Mouse (Mus musculus): ENCODE data around the gene Acot9.

Acot9 gene

GRCm38 (mm10) chrX:155262235-155262914 is at the start of gene Acot9:
TSS of gene Acot9 (plus strand) at chrX:155262443.
- peak; percentile 66 to 80 for DNase-seq (ENCODE audit: low spot score in 2 of 2)

DNA sequence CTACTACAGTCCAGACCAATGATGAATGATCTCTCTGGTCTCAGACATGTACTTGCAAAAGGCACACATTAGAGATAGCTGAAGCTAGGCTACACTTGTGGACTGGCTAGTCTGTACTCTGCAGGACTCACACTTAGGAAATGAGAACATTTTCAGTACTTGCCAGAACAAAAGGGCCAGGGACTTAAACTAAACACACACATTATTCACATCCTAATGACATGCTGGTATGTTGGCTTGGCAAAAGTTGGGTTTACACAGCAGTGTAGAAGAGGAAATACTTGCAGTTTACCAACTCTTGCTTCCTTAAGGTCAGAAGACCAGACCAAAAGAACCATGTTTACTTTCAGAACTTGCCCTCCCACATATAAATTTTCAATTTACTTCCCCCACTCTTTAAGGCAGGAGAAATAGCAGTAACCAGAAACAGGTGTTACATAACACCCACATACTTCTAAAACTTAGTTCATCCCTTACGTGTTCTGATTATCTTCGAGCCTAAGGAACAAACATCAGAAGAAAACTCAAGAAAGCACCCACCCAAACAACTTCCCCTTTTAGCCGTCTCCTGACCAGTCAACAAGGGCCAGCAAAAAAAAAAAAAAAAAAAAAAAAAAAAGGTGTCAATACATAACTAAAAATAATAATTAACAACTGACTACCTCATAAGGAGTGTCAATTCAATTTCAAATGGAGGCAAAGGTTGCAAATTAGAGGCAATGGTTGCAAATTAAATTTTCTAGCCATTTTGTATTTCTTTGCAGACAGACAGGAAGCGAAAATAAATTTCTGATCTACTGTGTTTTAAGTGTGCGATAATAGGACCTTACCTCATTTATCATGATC is 47.7 kb upstream of the Acot9 start:
- DNase-seq (ENCODE audit: low spot score in 2 of 2) = no peak

DNA sequence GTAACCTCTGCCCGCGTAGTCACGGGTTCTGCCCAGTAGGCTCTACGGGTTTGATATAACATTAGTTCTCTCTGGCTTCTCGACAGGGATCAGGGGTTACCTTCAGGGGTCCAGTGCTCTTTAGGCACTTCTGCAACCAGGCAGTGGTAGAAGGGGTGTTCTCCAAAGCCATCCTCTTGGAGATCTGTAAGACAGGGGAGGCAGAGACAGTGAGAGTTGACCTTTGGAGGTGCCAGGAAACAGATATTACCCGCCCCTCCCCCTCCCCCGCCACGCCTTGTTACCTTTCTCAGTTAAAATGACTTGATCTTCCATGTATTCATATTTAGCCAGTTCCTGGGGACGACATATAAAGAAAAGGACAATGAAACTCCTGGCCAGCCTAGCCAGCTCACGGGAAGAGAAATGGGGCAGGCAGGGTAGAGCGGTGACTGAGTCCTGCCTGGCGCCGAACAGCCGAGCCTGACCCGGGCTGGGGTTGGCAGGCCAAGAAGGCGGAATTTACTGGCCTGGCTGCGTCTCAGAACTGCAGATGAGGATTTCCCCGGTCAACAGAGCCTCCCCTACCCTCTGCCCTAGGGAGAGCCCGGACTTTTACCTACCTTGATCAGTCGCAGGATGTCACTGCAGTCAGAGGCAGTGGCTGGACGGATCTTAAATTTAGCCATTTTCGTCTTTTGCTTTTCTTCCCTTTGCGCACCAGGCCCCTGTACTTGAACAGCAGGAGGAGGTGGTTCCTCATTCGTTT is 46.6 kb upstream of the Acot9 start:
- peak in 1 of 2 experiments; percentile 23 for DNase-seq (ENCODE audit: low spot score in 2 of 2)

DNA sequence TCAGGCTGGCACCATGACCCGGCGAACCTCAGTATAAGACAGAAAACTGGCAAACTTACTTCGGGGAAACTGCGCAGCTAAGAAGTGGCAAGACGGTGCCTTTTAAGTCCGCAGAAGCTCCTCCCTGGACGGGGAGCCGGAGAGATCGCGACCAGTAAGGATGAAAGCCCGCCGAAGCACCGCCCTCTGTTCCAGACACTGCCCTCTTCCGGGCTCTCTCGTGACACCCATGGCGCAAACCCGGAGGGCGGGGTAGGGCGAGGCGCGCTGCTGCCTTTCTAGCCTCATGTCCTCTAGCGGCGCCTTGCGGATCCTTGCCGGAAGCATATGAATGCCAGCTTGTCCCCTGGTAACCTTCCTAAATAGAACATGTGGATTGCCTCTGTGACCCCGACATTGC is 46.0 kb upstream of the Acot9 start, which contains the start of gene Sat1:
Gene Sat1, minus strand, starts transcription at position 179 of the 400 bp plus-strand sequence.
- DNase-seq (ENCODE audit: low spot score in 2 of 2) = peak; percentile 70 to 89

- DNase-seq (ENCODE audit: low spot score in 2 of 2) = no peak
Observed at GRCm38 (mm10) chrX:155218277-155218676, 44.0 kb upstream of the Acot9 start.

DNA sequence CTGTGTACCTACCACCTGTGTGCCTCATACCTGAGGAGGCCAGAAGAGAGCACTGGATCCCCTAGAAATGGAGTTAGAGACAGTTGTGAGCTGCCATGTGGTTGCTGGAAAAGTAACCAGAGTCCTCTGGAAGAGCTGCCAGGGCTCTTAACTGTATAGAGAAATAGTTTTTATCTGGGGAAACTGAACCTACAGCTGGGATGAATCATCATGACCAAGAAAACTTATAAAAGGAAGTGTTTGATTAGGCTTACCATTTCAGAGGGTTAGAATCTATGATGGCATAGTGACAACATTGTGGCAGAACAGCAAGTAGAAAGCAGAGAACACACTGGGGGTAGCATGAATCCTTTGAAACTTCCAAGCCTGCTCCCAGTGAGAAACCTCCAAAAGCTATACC is 5.4 kb upstream of the Acot9 start:
- DNase-seq (ENCODE audit: low spot score in 2 of 2) = no peak

GRCm38 (mm10) chrX:155262915-155263252 is 641 bp downstream of the Acot9 start:
- no peak for DNase-seq (ENCODE audit: low spot score in 2 of 2)

DNA sequence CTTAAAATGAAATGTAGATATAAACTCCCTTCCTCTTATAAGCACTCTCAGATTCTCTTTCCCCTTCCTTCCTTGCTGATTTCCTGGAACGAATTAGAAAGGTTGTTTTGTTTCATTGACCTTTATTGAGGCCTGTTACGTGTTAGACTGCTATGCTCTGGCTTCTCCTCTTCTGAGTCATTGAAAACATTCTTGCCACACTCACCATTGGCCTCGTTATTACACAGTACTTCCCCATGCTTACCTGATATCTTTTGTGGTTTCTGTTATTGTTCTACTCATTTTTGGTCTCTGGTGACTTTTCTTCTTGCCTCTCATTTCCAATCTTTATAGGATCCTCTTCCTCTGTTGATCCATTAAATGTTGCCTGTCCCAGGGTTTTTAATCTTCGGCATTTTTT is 16.2 kb downstream of the Acot9 start:
- no peak for DNase-seq (ENCODE audit: low spot score in 2 of 2)

GRCm38 (mm10) chrX:155280427-155281044 is 18.3 kb downstream of the Acot9 start:
- no peak for DNase-seq (ENCODE audit: low spot score in 2 of 2)

DNA sequence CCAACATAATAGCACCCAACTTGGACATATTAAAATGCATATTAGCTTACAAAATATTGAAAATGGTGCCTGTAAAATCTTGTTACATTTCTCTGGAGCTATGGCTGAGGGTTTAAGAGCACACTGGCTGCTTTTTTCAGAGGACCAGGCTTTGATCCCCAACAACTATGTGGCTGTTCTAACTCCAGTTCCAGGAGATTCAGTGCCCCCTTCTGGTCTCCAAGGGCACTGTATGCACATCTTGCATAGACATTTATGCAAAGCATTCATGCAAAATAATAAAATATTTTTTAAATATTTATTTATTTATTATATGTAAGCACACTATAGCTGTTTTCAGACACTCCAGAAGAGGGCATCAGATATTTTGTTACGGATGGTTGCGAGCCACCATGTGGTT is 44.1 kb downstream of the Acot9 start:
- DNase-seq (ENCODE audit: low spot score in 2 of 2) = no peak

DNA sequence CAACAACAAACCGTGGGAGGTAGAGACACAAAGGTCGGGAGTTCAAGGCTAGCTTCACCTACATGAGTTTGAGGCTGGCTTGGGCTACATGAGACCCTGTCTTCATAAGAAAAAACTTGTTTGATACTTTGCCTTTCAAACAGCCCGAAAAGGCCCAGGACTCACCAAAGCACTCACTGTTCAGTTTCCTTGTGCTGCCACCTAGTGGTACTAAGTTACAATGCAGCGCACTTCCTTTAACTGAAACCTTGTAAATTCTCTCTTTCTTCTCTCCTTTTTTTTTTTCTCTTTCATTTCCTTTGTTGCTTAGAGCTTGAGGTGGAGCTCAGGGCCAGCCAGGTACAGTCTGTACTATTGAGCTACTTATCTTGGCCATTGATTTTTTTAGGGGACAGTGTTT is 55.8 kb downstream of the Acot9 start:
- peak in 1 of 2 experiments; percentile 5 for DNase-seq (ENCODE audit: low spot score in 2 of 2)

GRCm38 (mm10) chrX:155337567-155337904 is 75.3 kb downstream of the Acot9 start:
- DNase-seq (ENCODE audit: low spot score in 2 of 2) = no peak

- DNase-seq (ENCODE audit: low spot score in 2 of 2) = peak; percentile 62 to 64
Observed at GRCm38 (mm10) chrX:155337905-155338721, 75.9 kb downstream of the Acot9 start.

DNA sequence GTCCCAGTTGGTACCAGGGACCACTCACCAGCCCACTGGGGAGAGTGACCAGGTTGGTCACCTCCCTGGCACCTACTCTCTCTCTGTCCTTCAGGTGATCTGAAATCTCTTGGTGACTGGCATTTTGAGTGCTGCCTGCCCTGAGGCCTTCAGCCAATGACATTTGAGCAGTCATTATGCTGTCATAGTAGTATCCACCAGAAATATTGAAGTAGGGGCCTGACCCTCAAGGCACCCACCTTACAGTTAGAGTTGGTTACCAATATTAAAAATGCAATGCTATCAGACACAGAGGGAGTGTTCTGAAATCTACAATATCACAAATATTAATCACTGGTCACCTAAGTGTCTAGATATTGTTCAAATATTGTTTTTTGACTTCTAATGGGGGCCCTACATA is 78.4 kb downstream of the Acot9 start, which contains the start of gene Prdx4:
Gene Prdx4, minus strand, starts transcription at position 101 of the 400 bp plus-strand sequence.
- DNase-seq (ENCODE audit: low spot score in 2 of 2) = no peak

DNA sequence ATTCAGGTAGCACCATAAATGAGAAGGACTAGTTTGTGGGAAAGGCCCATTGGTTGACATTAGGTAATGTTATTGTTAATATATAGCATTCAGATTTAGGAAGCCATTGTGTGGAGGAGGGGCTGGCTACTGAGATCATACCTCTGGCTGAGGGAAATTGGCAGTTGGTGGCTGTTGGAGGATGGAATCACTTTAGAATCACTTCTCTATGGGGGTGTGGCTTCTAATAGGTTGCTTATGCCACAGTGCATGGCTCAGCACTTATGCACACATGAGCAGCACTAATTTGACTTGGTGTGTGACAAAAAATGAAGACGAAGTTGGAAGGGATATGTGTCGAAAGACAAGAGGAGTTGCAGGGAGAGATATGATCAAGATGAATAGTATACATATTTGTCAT is 84.0 kb downstream of the Acot9 start:
- no peak for DNase-seq (ENCODE audit: low spot score in 2 of 2)

Measured in urinary bladder, adult 18-20 months (tissue).